Mouse (Mus musculus): Measurements from ENCODE around the gene Ubtd1. TPM values are rescaled to one million over a fixed set of nuclear protein-coding genes. Genes with fewer than 3 reads are reported as not detected.
"Not testable (repeated sequence)": the region's sequence is repeated elsewhere in the genome, so short reads cannot be mapped to it uniquely, and the experiment has no call there.

The Ubtd1 gene
- polyA plus RNA-seq, 1 experiment from 2014 or later, result 25.8 TPM

GRCm38 (mm10) chr19:42078566-42078965, 97.0 kb downstream of the Ubtd1 start:
- Histone ChIP-seq H3K79me2 (ENCODE audit: inconsistent target) (no peaks in the 10 kb centered on the region), H3K4me3 (ENCODE audit: inconsistent target) (no peak overlapping the region), H3K27ac (peak overlapping the region; percentile 86; the same call in 1 of the 2 replicates), H3K36me3 (ENCODE audit: inconsistent target) (no peaks in the 10 kb centered on the region)
- 97% methylated on average over 8 of the region's 8 CpGs for WGBS (ENCODE audit: missing documents)

- WGBS (ENCODE audit: missing documents), result 98% methylated on average over 12 of the region's 12 CpGs
- H3K79me2 ChIP-seq (ENCODE audit: inconsistent target), result no peaks in the 10 kb centered on the region
- H3K27ac ChIP-seq, result peak overlapping the region; percentile 86
- H3K4me3 ChIP-seq (ENCODE audit: inconsistent target), result no peak overlapping the region
- no peaks in the 10 kb centered on the region for H3K36me3 ChIP-seq (ENCODE audit: inconsistent target)
Observed at GRCm38 (mm10) chr19:42079006-42079405, 97.4 kb downstream of the Ubtd1 start.

DNA sequence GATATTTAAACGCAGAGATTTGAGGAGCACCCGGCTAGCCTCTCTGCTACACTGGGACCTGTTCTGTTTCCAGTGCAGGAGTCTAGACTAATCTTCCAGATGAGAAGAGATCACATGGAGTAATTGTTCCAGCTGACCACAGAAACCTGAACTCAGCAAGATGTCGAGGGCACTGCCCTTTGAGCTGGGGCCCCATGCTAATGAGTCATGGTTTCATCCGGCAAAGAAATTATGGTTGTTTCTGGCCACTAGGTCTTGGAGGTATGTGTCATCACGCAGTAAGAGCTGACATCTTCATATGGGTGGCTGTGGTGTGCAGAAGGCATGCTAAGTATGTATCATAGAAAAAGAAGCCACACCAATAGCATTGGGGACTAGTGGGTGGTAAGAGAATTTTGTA, 98.4 kb downstream of the Ubtd1 start:
- Histone ChIP-seq H3K36me3 (ENCODE audit: inconsistent target) (no peaks in the 10 kb centered on the region), H3K4me3 (ENCODE audit: inconsistent target) (no peak overlapping the region), H3K79me2 (ENCODE audit: inconsistent target) (no peaks in the 10 kb centered on the region), H3K27ac (peak overlapping the region; percentile 86)
- 50% methylated on average over 5 of the region's 5 CpGs for WGBS (ENCODE audit: missing documents)

GRCm38 (mm10) chr19:42080469-42080868, 98.9 kb downstream of the Ubtd1 start:
- Histone ChIP-seq H3K36me3 (ENCODE audit: inconsistent target) (no peaks in the 10 kb centered on the region), H3K27ac (peak overlapping the region; percentile 86), H3K4me3 (ENCODE audit: inconsistent target) (no peak overlapping the region), H3K79me2 (ENCODE audit: inconsistent target) (no peaks in the 10 kb centered on the region)
- WGBS (ENCODE audit: missing documents), result 89% methylated on average over 11 of the region's 11 CpGs

DNA sequence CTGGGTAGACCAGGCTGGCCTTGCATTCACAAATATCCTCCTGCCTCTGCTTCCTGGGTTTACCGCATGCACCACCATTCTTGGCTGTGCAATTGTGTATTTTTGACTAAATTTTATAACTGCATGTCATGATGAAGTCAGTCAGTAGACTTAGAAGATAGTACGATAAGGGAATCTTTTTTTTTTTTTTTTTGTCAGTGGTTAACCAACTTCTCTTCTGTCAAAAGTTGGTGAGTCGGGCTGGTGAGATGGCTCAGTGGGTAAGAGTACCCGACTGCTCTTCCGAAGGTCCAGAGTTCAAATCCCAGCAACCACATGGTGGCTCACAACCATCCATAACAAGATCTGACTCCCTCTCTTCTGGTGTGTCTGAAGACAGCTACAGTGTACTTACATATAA, 100.0 kb downstream of the Ubtd1 start:
- not testable (repeated sequence) for H3K79me2 ChIP-seq (ENCODE audit: inconsistent target); H3K4me3 ChIP-seq (ENCODE audit: inconsistent target); H3K36me3 ChIP-seq (ENCODE audit: inconsistent target)
- WGBS (ENCODE audit: missing documents), result 100% methylated on average over 2 of the region's 5 CpGs
- H3K27ac ChIP-seq, result peak overlapping the region; percentile 86; the same call in 1 of the 2 replicates

Other genes starting within 250 kb of the Ubtd1 start
- gene Slit1, start 238.1 kb upstream of the Ubtd1 start, polyA plus RNA-seq (2018), result 1.2 to 6.7 TPM (median 3.4 TPM) in 3 replicates
- gene Arhgap19, start 179.7 kb upstream of the Ubtd1 start, polyA plus RNA-seq (2018), result 95.1 to 159 TPM (median 112 TPM) in 3 replicates
- 0.36 to 3.2 TPM (median 1.3 TPM) in 3 replicates for gene Frat1, start 151.8 kb upstream of the Ubtd1 start, polyA plus RNA-seq (2018)
- 0.41 to 4.5 TPM (median 3.0 TPM) in 3 replicates for gene Frat2, start 133.6 kb upstream of the Ubtd1 start, polyA plus RNA-seq (2018)
- 3.8 to 15.5 TPM (median 6.8 TPM) in 3 replicates for gene Rrp12, start 85.6 kb upstream of the Ubtd1 start, polyA plus RNA-seq (2018)
- gene Pgam1, start 69.8 kb upstream of the Ubtd1 start, polyA plus RNA-seq (2018), result 316 to 518 TPM (median 374 TPM) in 3 replicates
- gene Exosc1, start 48.3 kb upstream of the Ubtd1 start, polyA plus RNA-seq (2018), result 15.3 to 37.7 TPM (median 36.0 TPM) in 3 replicates
- 17.4 to 32.6 TPM (median 29.9 TPM) in 3 replicates for gene Zdhhc16, start 48.3 kb upstream of the Ubtd1 start, polyA plus RNA-seq (2018)
- gene Mms19, start 606 bp upstream of the Ubtd1 start, polyA plus RNA-seq (2018), result 20.9 to 26.5 TPM (median 24.4 TPM) in 3 replicates
- gene Ankrd2, start 54.2 kb downstream of the Ubtd1 start, polyA plus RNA-seq (2018), result not detected in 3 replicates
- gene Hoga1, start 63.8 kb downstream of the Ubtd1 start, polyA plus RNA-seq (2018), result 1.3 to 2.2 TPM (median 1.9 TPM) in 3 replicates
- 0.19 to 0.27 TPM (median 0.27 TPM) in 3 replicates for gene 4933411K16Rik, start 70.5 kb downstream of the Ubtd1 start, polyA plus RNA-seq (2018)
- gene Morn4, start 104.6 kb downstream of the Ubtd1 start, polyA plus RNA-seq (2018), result 2.7 to 5.4 TPM (median 5.3 TPM) in 3 replicates
- gene Pi4k2a, start 108.7 kb downstream of the Ubtd1 start, polyA plus RNA-seq (2018), result 62.5 to 98.7 TPM (median 75.6 TPM) in 3 replicates
- 3.0 to 9.5 TPM (median 6.7 TPM) in 3 replicates for gene Avpi1, start 147.3 kb downstream of the Ubtd1 start, polyA plus RNA-seq (2018)
- 2.9 to 12.9 TPM (median 8.4 TPM) in 3 replicates for gene Marveld1, start 165.6 kb downstream of the Ubtd1 start, polyA plus RNA-seq (2018)
- gene Zfyve27, start 182.2 kb downstream of the Ubtd1 start, polyA plus RNA-seq (2018), result 10.8 to 19.0 TPM (median 16.4 TPM) in 3 replicates
- 0.16 to 0.81 TPM in 2 of 3 replicates, not detected in the other for gene Sfrp5, start 220.5 kb downstream of the Ubtd1 start, polyA plus RNA-seq (2018)

Measured in macrophage (primary cell).